Mouse (Mus musculus): Measurements from ENCODE around the gene Net1.
"Not testable (repeated sequence)": the region's sequence is repeated elsewhere in the genome, so short reads cannot be mapped to it uniquely, and the experiment has no call there.

The Net1 gene

GRCm38 (mm10) chr13:3917571-3918311 lies at the start of gene Net1, which contains the start of gene Tubal3:
Net1 (minus strand) TSS chr13:3918220.
Tubal3 (plus strand) TSS chr13:3918274.
- peak; percentile 90 for DNase-seq (ENCODE audit: low spot score)

GRCm38 (mm10) chr13:3951198-3951914 lies 33.3 kb upstream of the Net1 start:
- no peak for DNase-seq (ENCODE audit: low spot score)

GRCm38 (mm10) chr13:3949477-3949876 lies 31.5 kb upstream of the Net1 start:
- DNase-seq (ENCODE audit: low spot score) = no peak

GRCm38 (mm10) chr13:3947267-3947666 lies 29.2 kb upstream of the Net1 start:
- DNase-seq (ENCODE audit: low spot score) = no peak

- DNase-seq (ENCODE audit: low spot score) = no peak
These were observed 27.2 kb upstream of the Net1 start, which contains the start of gene Ucn3 for GRCm38 (mm10) chr13:3945249-3945648. Ucn3 (minus strand) TSS chr13:3945349.

GRCm38 (mm10) chr13:3944699-3945098 lies 26.7 kb upstream of the Net1 start:
- DNase-seq (ENCODE audit: low spot score) = no peak

- no peak for DNase-seq (ENCODE audit: low spot score)
These were observed 8.0 kb upstream of the Net1 start for GRCm38 (mm10) chr13:3926046-3926445.

GRCm38 (mm10) chr13:3925632-3926031 lies 7.6 kb upstream of the Net1 start:
- DNase-seq (ENCODE audit: low spot score) = no peak

- no peak for DNase-seq (ENCODE audit: low spot score)
These were observed 6.5 kb upstream of the Net1 start for GRCm38 (mm10) chr13:3924483-3924882.

GRCm38 (mm10) chr13:3913504-3913903 lies 4.5 kb downstream of the Net1 start:
- no peak for DNase-seq (ENCODE audit: low spot score)

- no peak for DNase-seq (ENCODE audit: low spot score)
These were observed 7.7 kb downstream of the Net1 start for GRCm38 (mm10) chr13:3910356-3910755.

- no peak for DNase-seq (ENCODE audit: low spot score)
These were observed 9.8 kb downstream of the Net1 start for GRCm38 (mm10) chr13:3908262-3908661.

GRCm38 (mm10) chr13:3907151-3907696 lies 10.8 kb downstream of the Net1 start:
- DNase-seq (ENCODE audit: low spot score) = no peak

- no peak for DNase-seq (ENCODE audit: low spot score)
These were observed 18.7 kb downstream of the Net1 start for GRCm38 (mm10) chr13:3899301-3899700.

GRCm38 (mm10) chr13:3898202-3898601 lies 19.8 kb downstream of the Net1 start:
- DNase-seq (ENCODE audit: low spot score) = not testable (repeated sequence)

- DNase-seq (ENCODE audit: low spot score) = peak; percentile 35
These were observed 21.1 kb downstream of the Net1 start for GRCm38 (mm10) chr13:3896913-3897312.

- DNase-seq (ENCODE audit: low spot score) = no peak
These were observed 22.0 kb downstream of the Net1 start for GRCm38 (mm10) chr13:3896032-3896431.

- DNase-seq (ENCODE audit: low spot score) = no peak
These were observed 22.5 kb downstream of the Net1 start for GRCm38 (mm10) chr13:3895397-3895980.

- DNase-seq (ENCODE audit: low spot score) = no peak
These were observed 23.5 kb downstream of the Net1 start for GRCm38 (mm10) chr13:3894549-3894948.

- DNase-seq (ENCODE audit: low spot score) = peak; percentile 89
These were observed 24.8 kb downstream of the Net1 start for GRCm38 (mm10) chr13:3893126-3893734.

- DNase-seq (ENCODE audit: low spot score) = no peak
These were observed 25.4 kb downstream of the Net1 start for GRCm38 (mm10) chr13:3892601-3893000.

- no peak for DNase-seq (ENCODE audit: low spot score)
These were observed 26.4 kb downstream of the Net1 start for GRCm38 (mm10) chr13:3891479-3892087.
